ENCODE assay signal across 14 mouse cellular contexts in genomic region chr9:117134043-117134442, GRCm38 (mm10).
DNase-seq lines count a peak whose midpoint lies in the region; ATAC-seq and TF ChIP-seq lines count a peak whose summit lies in the region.
"Had no signal": no experiment of that assay in that cellular context is flagged by ENCODE, and none has a peak within 500 bp of the region (broad histone marks: within the 10 kb centered on the region; RNA-seq: fewer than 3 reads in every experiment).

No protein-coding gene starts in this region.

- H3K36me3 ChIP-seq in kidney, embryonic 14.5 days (ENCODE audit: control insufficient read depth, insufficient read depth, low read length): no peaks in the 10 kb centered on the region
- H3K36me3 ChIP-seq in stomach, embryonic 15.5 days: no peaks in the 10 kb centered on the region
- H3K36me3 ChIP-seq: midbrain, embryonic 10.5 days had no signal

- H3K4me3 ChIP-seq in kidney, embryonic 14.5 days (ENCODE audit: low read length): no peak overlapping the region
- H3K4me3 ChIP-seq in lung, adult 2 months (replicated peaks; ENCODE audit: extremely low read depth, low read depth, low read length): no peak overlapping the region
- no peak overlapping the region for H3K4me3 ChIP-seq in stomach, embryonic 15.5 days (replicated peaks)
- H3K4me3 ChIP-seq: midbrain, embryonic 10.5 days had no signal

- no peak for TF ChIP-seq POLR2A in brain, embryonic 14.5 days (IDR thresholded peaks at IDR 0.05; ENCODE audit: borderline replicate concordance, extremely low read depth, insufficient read depth, insufficient read length, poor library complexity, severe bottlenecking)
- TF ChIP-seq POLR2A in lung, adult 2 months (IDR thresholded peaks at IDR 0.05; ENCODE audit: borderline replicate concordance, extremely low read depth, low read depth, low read length): no peak

- no peaks in the 10 kb centered on the region for H3K9me3 ChIP-seq in kidney, embryonic 14.5 days (ENCODE audit: control insufficient read depth, low read length)
- no peaks in the 10 kb centered on the region for H3K9me3 ChIP-seq in stomach, embryonic 15.5 days
- H3K9me3 ChIP-seq: midbrain, embryonic 10.5 days had no signal

- 59% methylated on average over 2 of the region's 2 CpGs for WGBS in kidney, embryonic 14.5 days
- 47% methylated on average over 2 of the region's 2 CpGs for WGBS in lung, adult 2 months
- WGBS in stomach, embryonic 15.5 days: 45% methylated on average over 2 of the region's 2 CpGs

- H3K4me2 ChIP-seq in kidney, embryonic 14.5 days (replicated peaks; ENCODE audit: low read depth, low read length): no peak overlapping the region
- H3K4me2 ChIP-seq in stomach, embryonic 15.5 days: no peak overlapping the region

- ATAC-seq in kidney, embryonic 14.5 days (ENCODE audit: low FRiP score, low TSS enrichment): 0 out of 2 replicates have a peak, but pooled peaks have one; percentile 43
- ATAC-seq in stomach, embryonic 15.5 days (ENCODE audit: insufficient read depth, low FRiP score, low read depth): peak; percentile 94
- no peak for ATAC-seq in cerebellum, adult (ENCODE audit: insufficient number of reproducible peaks, low FRiP score, low TSS enrichment)

- 0 out of 2 replicates have a peak, but pooled peaks have one; percentile 4 for TF ChIP-seq CTCF in brain, embryonic 14.5 days (IDR thresholded peaks at IDR 0.05; ENCODE audit: borderline replicate concordance, extremely low read depth, insufficient read depth, insufficient read length)
- peak; percentile 11; the same call in 1 of the 2 replicates for TF ChIP-seq CTCF in lung, adult 2 months (IDR thresholded peaks at IDR 0.05; ENCODE audit: insufficient read depth, low read length)

- no peak overlapping the region for H3K9ac ChIP-seq in kidney, embryonic 14.5 days (ENCODE audit: low read depth, low read length)
- H3K9ac ChIP-seq in stomach, embryonic 15.5 days: no peak overlapping the region
- H3K9ac ChIP-seq: liver, embryonic 14.5 days had no signal

- no peak overlapping the region for H3K27ac ChIP-seq in kidney, embryonic 14.5 days (ENCODE audit: low read depth, low read length)
- no peak overlapping the region for H3K27ac ChIP-seq in stomach, embryonic 15.5 days
- H3K27ac ChIP-seq: liver, embryonic 14.5 days; midbrain, embryonic 10.5 days had no signal

- 0 out of 2 replicates have a peak, but pooled peaks cover 3% of the 10 kb centered on the region for H3K4me1 ChIP-seq in kidney, embryonic 14.5 days (ENCODE audit: control insufficient read depth, insufficient read depth, low read length)
- no peaks in the 10 kb centered on the region for H3K4me1 ChIP-seq in lung, adult 2 months (ENCODE audit: control insufficient read depth, insufficient read depth, low read length)
- H3K4me1 ChIP-seq in stomach, embryonic 15.5 days: no peaks in the 10 kb centered on the region

- H3K27me3 ChIP-seq in kidney, embryonic 14.5 days (ENCODE audit: control insufficient read depth, insufficient read depth, low read length): no peaks in the 10 kb centered on the region
- H3K27me3 ChIP-seq in stomach, embryonic 15.5 days (replicated peaks): no peaks in the 10 kb centered on the region

- DNase-seq in kidney, postnatal 10 days: no peak
- DNase-seq in brain, embryonic 14.5 days (ENCODE audit: low read depth): no peak
- no peak for DNase-seq in lung, adult 2 months
- no peak for DNase-seq in layer of hippocampus, adult 18-20 months (ENCODE audit: low spot score in 2 of 2)
- DNase-seq: cerebellum, adult 11-12 months; heart, postnatal 36 days; kidney, adult 18-20 months; right cerebral cortex, postnatal 4 days; thymus, adult 18-20 months had no signal
